In genomic region chr3:110250839-110251700, GRCm38 (mm10) we compare ENCODE assay signal across 8 mouse cellular contexts. TPM values are rescaled to one million over a fixed set of nuclear protein-coding genes. Genes with fewer than 3 reads are reported as not detected.
DNase-seq lines count a peak whose midpoint lies in the region; ATAC-seq lines count a peak whose summit lies in the region.

Gene Prmt6 (minus strand): TSS chr3:110250998.

- H3K27ac ChIP-seq in hindbrain, embryonic 14.5 days: peak within 1 kb of the TSS; percentile 97

- 19% methylated on average over 38 of the region's 38 CpGs for WGBS in hindbrain, embryonic 14.5 days

- peak; percentile 92 for DNase-seq in cerebellum, postnatal 36 days
- peak; percentile 86 to 88 for DNase-seq in frontal cortex, postnatal 25 days (ENCODE audit: low spot score in 2 of 2)
- peak; percentile 87 for DNase-seq in hindbrain, embryonic 14.5 days (ENCODE audit: low spot score)
- DNase-seq in layer of hippocampus, postnatal 25 days (ENCODE audit: extremely low spot score in 1 of 2, low spot score in 1 of 2): peak in 1 of 2 experiments; percentile 82
- peak; percentile 90 for DNase-seq in lung, postnatal 14 days
- peak; percentile 96 for DNase-seq in right cerebral cortex, adult 18-20 months
- DNase-seq in urinary bladder, postnatal 10 days (ENCODE audit: low spot score): peak; percentile 54

- peak within 1 kb of the TSS; percentile 98 for H3K9ac ChIP-seq in hindbrain, embryonic 14.5 days

- H3K9me3 ChIP-seq in hindbrain, embryonic 14.5 days (ENCODE audit: control insufficient read depth, low read length): no peaks in the 10 kb centered on the region

- no peaks in the 10 kb centered on the region for H3K27me3 ChIP-seq in hindbrain, embryonic 14.5 days (ENCODE audit: control insufficient read depth, insufficient read depth, low read length)

- peak within 1 kb of the TSS; percentile 84 for H3K4me2 ChIP-seq in hindbrain, embryonic 14.5 days (replicated peaks)

- H3K4me1 ChIP-seq in hindbrain, embryonic 14.5 days (replicated peaks; ENCODE audit: control insufficient read depth, insufficient read depth, low read length): peaks cover 17% of the 10 kb centered on the region

- peak within 1 kb of the TSS; percentile 85 for H3K4me3 ChIP-seq in hindbrain, embryonic 14.5 days (replicated peaks; ENCODE audit: low read length)

- ATAC-seq in activated CD4-positive, CD25-positive, alpha-beta regulatory T cell, adult 4 months: peak; percentile 92
- ATAC-seq in hindbrain, embryonic 14.5 days (ENCODE audit: low FRiP score): peak; percentile 95

- H3K36me3 ChIP-seq in hindbrain, embryonic 14.5 days (replicated peaks; ENCODE audit: control insufficient read depth, insufficient read depth): peaks cover 20% of the 10 kb centered on the region

RNA-seq across cellular contexts. Expression of gene Prmt6, which starts in this region (rescaled TPM):
- 1 to 10 TPM; 4.0 to 5.1 TPM for polyA plus RNA-seq in activated CD4-positive, CD25-positive, alpha-beta regulatory T cell, adult 4 months (2017; shearing (Covaris generic))
- 26.0 and 26.4 TPM in 2 replicates for polyA plus RNA-seq in hindbrain, embryonic 14.5 days (2014; fragmentation: Nextera tagmentation; extraction: Ambion mirVana)
- total RNA-seq in layer of hippocampus, postnatal 25 days (2021): 10 to 100 TPM; 17.2 to 18.4 TPM
